Mouse (Mus musculus): Measurements from ENCODE around the gene Atp1b2. TPM values are rescaled to one million over a fixed set of nuclear protein-coding genes. Genes with fewer than 3 reads are reported as not detected.

Gene Atp1b2
- polyA plus RNA-seq, 1 experiment from 2014 or later = 10.8 TPM

GRCm38 (mm10) chr11:69575220-69575619 lies 30.5 kb downstream of the Atp1b2 start:
- Histone ChIP-seq H3K27ac (no peak overlapping the region), H3K36me3 (peaks cover 27% of the 10 kb centered on the region), H3K4me1 (peaks cover 26% of the 10 kb centered on the region), H3K27me3 (replicated peaks) (no peaks in the 10 kb centered on the region), H3K4me3 (no peak overlapping the region), H3K9me3 (no peaks in the 10 kb centered on the region), H3K9ac (no peak overlapping the region), H3K4me2 (replicated peaks) (no peak overlapping the region)
- no peak for ATAC-seq (ENCODE audit: low FRiP score, low read depth)
- 71% methylated on average over 3 of the region's 3 CpGs for WGBS

- Histone ChIP-seq H3K27me3 (replicated peaks) (no peaks in the 10 kb centered on the region), H3K4me3 (no peak overlapping the region), H3K4me1 (peaks cover 21% of the 10 kb centered on the region), H3K36me3 (peaks cover 49% of the 10 kb centered on the region), H3K9me3 (no peaks in the 10 kb centered on the region), H3K27ac (no peak overlapping the region), H3K4me2 (replicated peaks) (no peak overlapping the region), H3K9ac (no peak overlapping the region)
- 83% methylated on average over 8 of the region's 8 CpGs for WGBS
- no peak for ATAC-seq (ENCODE audit: low FRiP score, low read depth)
These were observed 40.6 kb downstream of the Atp1b2 start for GRCm38 (mm10) chr11:69565131-69565530.

- WGBS = 39% methylated on average over 3 of the region's 3 CpGs
- H3K27me3 ChIP-seq (replicated peaks) = no peaks in the 10 kb centered on the region
- H3K36me3 ChIP-seq = peaks cover 44% of the 10 kb centered on the region
- H3K4me2 ChIP-seq (replicated peaks) = no peak overlapping the region
- peaks cover 26% of the 10 kb centered on the region for H3K4me1 ChIP-seq
- no peak overlapping the region for H3K4me3 ChIP-seq
- H3K27ac ChIP-seq = no peak overlapping the region
- ATAC-seq (ENCODE audit: low FRiP score, low read depth) = no peak
- H3K9ac ChIP-seq = no peak overlapping the region
- no peaks in the 10 kb centered on the region for H3K9me3 ChIP-seq
These were observed 41.4 kb downstream of the Atp1b2 start for GRCm38 (mm10) chr11:69564391-69564790.

GRCm38 (mm10) chr11:69563373-69563772 lies 42.4 kb downstream of the Atp1b2 start:
- WGBS = 86% methylated on average over 13 of the region's 13 CpGs
- no peak overlapping the region for H3K4me2 ChIP-seq (replicated peaks)
- H3K9ac ChIP-seq = peak overlapping the region; percentile 13; the same call in 1 of the 2 replicates
- no peak overlapping the region for H3K4me3 ChIP-seq
- no peak for ATAC-seq (ENCODE audit: low FRiP score, low read depth)
- H3K9me3 ChIP-seq = no peaks in the 10 kb centered on the region
- H3K4me1 ChIP-seq = peaks cover 37% of the 10 kb centered on the region
- H3K27me3 ChIP-seq (replicated peaks) = no peaks in the 10 kb centered on the region
- H3K36me3 ChIP-seq = peaks cover 42% of the 10 kb centered on the region
- H3K27ac ChIP-seq = no peak overlapping the region

- H3K36me3 ChIP-seq = peaks cover 31% of the 10 kb centered on the region
- H3K4me2 ChIP-seq (replicated peaks) = peak overlapping the region; percentile 95
- 0 out of 2 replicates have a peak overlapping the region, but pooled peaks have one; percentile 4 for H3K27ac ChIP-seq
- H3K9me3 ChIP-seq = no peaks in the 10 kb centered on the region
- WGBS = 23% methylated on average over 16 of the region's 16 CpGs
- peak overlapping the region; percentile 91 for H3K9ac ChIP-seq
- 0 out of 2 replicates have a peak, but pooled peaks have one; percentile 18 for ATAC-seq (ENCODE audit: low FRiP score, low read depth)
- no peaks in the 10 kb centered on the region for H3K27me3 ChIP-seq (replicated peaks)
- peaks cover 59% of the 10 kb centered on the region for H3K4me1 ChIP-seq
- no peak overlapping the region for H3K4me3 ChIP-seq
These were observed 44.6 kb downstream of the Atp1b2 start for GRCm38 (mm10) chr11:69560896-69561854.

- H3K27me3 ChIP-seq (replicated peaks) = no peaks in the 10 kb centered on the region
- peak within 1 kb of the TSS; percentile 43 for H3K27ac ChIP-seq
- peaks cover 36% of the 10 kb centered on the region for H3K36me3 ChIP-seq
- peak within 1 kb of the TSS; percentile 95 for H3K4me2 ChIP-seq (replicated peaks)
- H3K9ac ChIP-seq = peak within 1 kb of the TSS; percentile 91
- H3K9me3 ChIP-seq = no peaks in the 10 kb centered on the region
- WGBS = 1% methylated on average over 57 of the region's 59 CpGs
- ATAC-seq (ENCODE audit: low FRiP score, low read depth) = peak; percentile 54; the same call in 1 of the 2 replicates
- peaks cover 62% of the 10 kb centered on the region for H3K4me1 ChIP-seq
- H3K4me3 ChIP-seq = peak within 1 kb of the TSS; percentile 80
These were observed 45.6 kb downstream of the Atp1b2 start, which contains the start of gene Efnb3 for GRCm38 (mm10) chr11:69559851-69560765. Gene Efnb3 (minus strand): TSS chr11:69560205.

GRCm38 (mm10) chr11:69559183-69559582 lies 46.6 kb downstream of the Atp1b2 start:
- peak overlapping the region; percentile 95 for H3K4me2 ChIP-seq (replicated peaks)
- no peak for ATAC-seq (ENCODE audit: low FRiP score, low read depth)
- H3K27ac ChIP-seq = no peak overlapping the region
- peaks cover 62% of the 10 kb centered on the region for H3K4me1 ChIP-seq
- no peaks in the 10 kb centered on the region for H3K9me3 ChIP-seq
- WGBS = 17% methylated on average over 5 of the region's 5 CpGs
- H3K27me3 ChIP-seq (replicated peaks) = no peaks in the 10 kb centered on the region
- peak overlapping the region; percentile 80 for H3K4me3 ChIP-seq
- peak overlapping the region; percentile 91 for H3K9ac ChIP-seq
- H3K36me3 ChIP-seq = peaks cover 37% of the 10 kb centered on the region

GRCm38 (mm10) chr11:69558756-69559155 lies 47.0 kb downstream of the Atp1b2 start:
- WGBS = 22% methylated on average over 6 of the region's 6 CpGs
- no peak for ATAC-seq (ENCODE audit: low FRiP score, low read depth)
- Histone ChIP-seq H3K4me3 (peak overlapping the region; percentile 80), H3K4me1 (peaks cover 64% of the 10 kb centered on the region), H3K36me3 (peaks cover 37% of the 10 kb centered on the region), H3K9ac (peak overlapping the region; percentile 91), H3K9me3 (no peaks in the 10 kb centered on the region), H3K4me2 (replicated peaks) (peak overlapping the region; percentile 95), H3K27ac (no peak overlapping the region), H3K27me3 (replicated peaks) (no peaks in the 10 kb centered on the region)

- WGBS = 14% methylated on average over 14 of the region's 14 CpGs
- no peak overlapping the region for H3K27ac ChIP-seq
- ATAC-seq (ENCODE audit: low FRiP score, low read depth) = no peak
These were observed 48.3 kb downstream of the Atp1b2 start for GRCm38 (mm10) chr11:69557381-69557958.

GRCm38 (mm10) chr11:69554539-69555140 lies 51.1 kb downstream of the Atp1b2 start:
- no peaks in the 10 kb centered on the region for H3K9me3 ChIP-seq
- no peaks in the 10 kb centered on the region for H3K27me3 ChIP-seq (replicated peaks)
- H3K9ac ChIP-seq = no peak overlapping the region
- H3K27ac ChIP-seq = no peak overlapping the region
- no peak overlapping the region for H3K4me3 ChIP-seq
- WGBS = 88% methylated on average over 5 of the region's 5 CpGs
- H3K4me1 ChIP-seq = peaks cover 61% of the 10 kb centered on the region
- H3K4me2 ChIP-seq (replicated peaks) = peak overlapping the region; percentile 12; the same call in 1 of the 2 replicates
- peaks cover 16% of the 10 kb centered on the region for H3K36me3 ChIP-seq
- ATAC-seq (ENCODE audit: low FRiP score, low read depth) = no peak

More at GRCm38 (mm10) chr11:69557381-69557958, 48.3 kb downstream of the Atp1b2 start:
- Histone ChIP-seq H3K4me1 (peaks cover 76% of the 10 kb centered on the region), H3K27me3 (replicated peaks) (no peaks in the 10 kb centered on the region), H3K9ac (peak overlapping the region; percentile 41; the same call in 1 of the 2 replicates), H3K9me3 (no peaks in the 10 kb centered on the region), H3K4me2 (replicated peaks) (peak overlapping the region; percentile 95), H3K4me3 (peak overlapping the region; percentile 22), H3K36me3 (peaks cover 24% of the 10 kb centered on the region)

GRCm38 (mm10) chr11:69553341-69553721 lies 52.4 kb downstream of the Atp1b2 start:
- H3K27ac ChIP-seq = peak overlapping the region; percentile 72
- H3K4me3 ChIP-seq = no peak overlapping the region
- peaks cover 61% of the 10 kb centered on the region for H3K4me1 ChIP-seq
- peak; percentile 31 for ATAC-seq (ENCODE audit: low FRiP score, low read depth)
- peaks cover 16% of the 10 kb centered on the region for H3K36me3 ChIP-seq
- 2% methylated on average over 2 of the region's 2 CpGs for WGBS
- no peaks in the 10 kb centered on the region for H3K9me3 ChIP-seq
- no peaks in the 10 kb centered on the region for H3K27me3 ChIP-seq (replicated peaks)
- H3K4me2 ChIP-seq (replicated peaks) = peak overlapping the region; percentile 53
- H3K9ac ChIP-seq = peak overlapping the region; percentile 29; the same call in 1 of the 2 replicates
